8 mouse cellular contexts compared by ENCODE assay signal in the genomic region with DNA sequence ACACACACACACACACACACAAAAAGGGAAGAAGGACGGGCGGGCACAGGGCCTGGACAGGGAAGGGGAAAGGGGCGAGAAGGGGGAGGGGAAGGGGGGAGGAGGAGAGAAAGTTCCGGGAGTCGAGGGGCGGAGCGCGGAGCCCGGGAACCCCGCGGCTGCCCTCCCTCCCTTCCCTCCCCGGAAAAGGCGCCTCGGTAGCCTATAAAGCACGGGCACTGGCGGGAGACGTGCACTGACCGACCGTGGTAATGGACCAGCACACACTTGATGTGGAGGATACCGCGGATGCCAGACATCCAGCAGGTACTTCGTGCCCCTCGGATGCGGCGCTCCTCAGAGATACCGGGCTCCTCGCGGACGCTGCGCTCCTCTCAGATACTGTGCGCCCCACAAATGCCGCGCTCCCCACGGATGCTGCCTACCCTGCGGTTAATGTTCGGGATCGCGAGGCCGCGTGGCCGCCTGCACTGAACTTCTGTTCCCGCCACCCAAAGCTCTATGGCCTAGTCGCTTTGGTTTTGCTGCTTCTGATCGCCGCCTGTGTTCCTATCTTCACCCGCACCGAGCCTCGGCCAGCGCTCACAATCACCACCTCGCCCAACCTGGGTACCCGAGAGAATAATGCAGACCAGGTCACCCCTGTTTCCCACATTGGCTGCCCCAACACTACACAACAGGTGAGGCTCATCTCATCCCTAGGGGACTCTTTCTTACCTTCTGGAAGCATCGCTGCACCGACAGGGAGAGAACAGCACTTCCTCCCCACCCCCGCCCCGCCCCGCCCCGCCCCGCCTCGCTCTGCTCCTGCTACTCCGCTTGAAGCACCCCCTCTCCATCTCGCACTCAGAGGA. TPM values are rescaled to one million over a fixed set of nuclear protein-coding genes. Genes with fewer than 3 reads are reported as not detected.
DNase-seq lines count a peak whose midpoint lies in the region; ATAC-seq and TF ChIP-seq lines count a peak whose summit lies in the region.

TSS of gene Tnfsf9 (plus strand) at position 145 of the 854 bp plus-strand sequence.

- H3K4me3 ChIP-seq in embryonic facial prominence, embryonic 14.5 days (ENCODE audit: low read depth, low read length), result peak within 1 kb of the TSS; percentile 65
- peak within 1 kb of the TSS; percentile 82 for H3K4me3 ChIP-seq in hindbrain, embryonic 10.5 days
- peak within 1 kb of the TSS; percentile 67 for H3K4me3 ChIP-seq in liver, adult 2 months (ENCODE audit: insufficient read depth, low read depth, low read length)

- 2% methylated on average over 23 of the region's 61 CpGs for WGBS in embryonic facial prominence, embryonic 14.5 days
- under 1% methylated on average over 58 of the region's 61 CpGs for WGBS in hindbrain, embryonic 10.5 days
- 3% methylated on average over 57 of the region's 61 CpGs for WGBS in liver, adult 2 months

- H3K9ac ChIP-seq in embryonic facial prominence, embryonic 14.5 days (ENCODE audit: low read depth, low read length), result peak within 1 kb of the TSS; percentile 79
- peak within 1 kb of the TSS; percentile 66 for H3K9ac ChIP-seq in liver, adult 2 months (ENCODE audit: low read depth, low read length)

- TF ChIP-seq CTCF in liver, adult 2 months (IDR thresholded peaks at IDR 0.05; ENCODE audit: low read depth, low read length), result no peak

- H3K9me3 ChIP-seq in embryonic facial prominence, embryonic 14.5 days (ENCODE audit: control insufficient read depth, low read length), result no peaks in the 10 kb centered on the region
- no peaks in the 10 kb centered on the region for H3K9me3 ChIP-seq in hindbrain, embryonic 10.5 days

- H3K27ac ChIP-seq in embryonic facial prominence, embryonic 14.5 days (replicated peaks; ENCODE audit: low read depth, low read length), result no peak within 1 kb of the TSS
- H3K27ac ChIP-seq in hindbrain, embryonic 10.5 days, result peak within 1 kb of the TSS; percentile 92
- H3K27ac ChIP-seq in liver, adult 2 months (replicated peaks; ENCODE audit: insufficient read depth, low read depth, low read length), result no peak within 1 kb of the TSS

- peak; percentile 32 to 34 for DNase-seq in lung, adult 18-20 months
- DNase-seq in lung, postnatal 25 days (ENCODE audit: low spot score), result no peak
- peak; percentile 66 for DNase-seq in embryonic facial prominence, embryonic 14.5 days (ENCODE audit: low spot score)
- peak; percentile 79 for DNase-seq in hindbrain, embryonic 10.5 days (ENCODE audit: low spot score)
- DNase-seq in liver, adult 2 months (ENCODE audit: extremely low read depth, low read depth, low spot score), result no peak
- no peak for DNase-seq in frontal cortex, postnatal 25 days (ENCODE audit: low spot score in 2 of 2)

- no peaks in the 10 kb centered on the region for H3K36me3 ChIP-seq in embryonic facial prominence, embryonic 14.5 days (ENCODE audit: control insufficient read depth, insufficient read depth, low read length)
- H3K36me3 ChIP-seq in hindbrain, embryonic 10.5 days, result peaks cover 3% of the 10 kb centered on the region; the same call in 1 of the 2 replicates
- no peaks in the 10 kb centered on the region for H3K36me3 ChIP-seq in liver, adult 2 months (ENCODE audit: control insufficient read depth, insufficient read depth, low read length)

- no peak for TF ChIP-seq POLR2A in liver, adult 2 months (IDR thresholded peaks at IDR 0.05; ENCODE audit: extremely low read depth, insufficient read depth, low read length)

- peak within 1 kb of the TSS; percentile 89 for H3K4me2 ChIP-seq in embryonic facial prominence, embryonic 14.5 days (ENCODE audit: low read depth, low read length)

- no peaks in the 10 kb centered on the region for H3K79me2 ChIP-seq in liver, adult 2 months (ENCODE audit: control insufficient read depth, insufficient read depth, low read length)

- no peaks in the 10 kb centered on the region for H3K27me3 ChIP-seq in embryonic facial prominence, embryonic 14.5 days (replicated peaks; ENCODE audit: control insufficient read depth, insufficient read depth, low read length)
- H3K27me3 ChIP-seq in hindbrain, embryonic 10.5 days (ENCODE audit: insufficient read depth, poor library complexity, severe bottlenecking), result no peaks in the 10 kb centered on the region
- 0 out of 2 replicates have a peak, but pooled peaks cover 3% of the 10 kb centered on the region for H3K27me3 ChIP-seq in liver, adult 2 months (ENCODE audit: control insufficient read depth, insufficient read depth, low read length)

- H3K4me1 ChIP-seq in embryonic facial prominence, embryonic 14.5 days (ENCODE audit: control insufficient read depth, insufficient read depth, low read length), result peaks cover 12% of the 10 kb centered on the region
- H3K4me1 ChIP-seq in hindbrain, embryonic 10.5 days (replicated peaks), result peaks cover 36% of the 10 kb centered on the region
- H3K4me1 ChIP-seq in liver, adult 2 months (ENCODE audit: control insufficient read depth, insufficient read depth, low read length), result no peaks in the 10 kb centered on the region

- peak; percentile 37 for ATAC-seq in activated CD4-positive, CD25-positive, alpha-beta regulatory T cell, adult 4 months
- ATAC-seq in embryonic facial prominence, embryonic 14.5 days (ENCODE audit: low read depth), result peak; percentile 84
- ATAC-seq in monocyte, adult 5-6 weeks (replicated peaks; ENCODE audit: insufficient number of reproducible peaks, low FRiP score, low TSS enrichment, poor library complexity, severe bottlenecking), result peak; percentile 51; the same call in 1 of the 2 replicates

RNA-seq across cellular contexts. Expression of gene Tnfsf9, which starts in this region (rescaled TPM):
- polyA plus RNA-seq in activated CD4-positive, CD25-positive, alpha-beta regulatory T cell, adult 4 months (2017; shearing (Covaris generic)), result 1 to 10 TPM; 9.0 to 9.9 TPM
- polyA plus RNA-seq in embryonic facial prominence, embryonic 14.5 days (2014; fragmentation: Nextera tagmentation; extraction: Ambion mirVana), result 4.1 and 5.0 TPM in 2 replicates
- 9.8 and 10.5 TPM in 2 replicates for polyA plus RNA-seq in hindbrain, embryonic 10.5 days (2016; fragmentation: Nextera tagmentation; extraction: Ambion mirVana)
- total RNA-seq in liver, adult 2 months (2014; rRNA removed), result 0.18 and 0.54 TPM in 2 replicates
- 0.09 and 0.15 TPM in 2 replicates for polyA plus RNA-seq in liver, adult 2 months (2012; rRNA removed)
- total RNA-seq in monocyte, adult 5-6 weeks (2017), result 0.57 to 1.3 TPM (median 1.2 TPM) in 3 replicates

Comparison
In these comparisons a context has a peak if more than half of its experiments do, and no peak if none do; other contexts are left out.
1. DNase-seq: peak in lung, adult 18-20 months (2 of 2), embryonic facial prominence, embryonic 14.5 days (single experiment) and hindbrain, embryonic 10.5 days (single experiment); none in lung, postnatal 25 days (single experiment), liver, adult 2 months (single experiment) and frontal cortex, postnatal 25 days (0 of 2).
2. Peak in every context shown above with its lines, with median percentiles within 50 percentile points of each other: ATAC-seq and H3K4me3 ChIP-seq.